Mouse (Mus musculus): ENCODE results near the gene Adcy5. TPM values are rescaled to one million over a fixed set of nuclear protein-coding genes. Genes with fewer than 3 reads are reported as not detected.

Adcy5 gene
- polyA plus RNA-seq, 2 experiments = 0.10 to 0.32 TPM

DNA sequence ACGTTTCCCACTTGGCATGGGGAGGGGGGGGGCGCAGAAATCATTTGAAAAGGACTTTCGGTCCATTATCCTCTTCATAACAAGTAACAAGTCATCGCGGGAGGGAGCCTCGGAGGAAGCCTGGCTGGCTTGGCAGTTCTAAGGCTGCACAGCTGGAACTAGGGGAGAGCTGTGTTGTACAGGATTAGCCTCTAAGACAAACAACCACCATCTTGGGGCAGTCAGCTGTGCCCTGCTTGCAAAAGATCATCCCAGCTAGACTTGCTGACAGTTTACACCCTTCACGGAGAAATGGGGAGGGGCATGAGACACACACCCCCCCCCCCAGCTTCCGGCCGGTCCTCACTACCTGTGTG lies 14.1 kb upstream of the Adcy5 start:
- DNase-seq (ENCODE audit: low read depth in 3 of 3, low spot score in 3 of 3) (no peak), ATAC-seq (ENCODE audit: insufficient read depth) (no peak)
- Histone ChIP-seq H3K4me3 (ENCODE audit: insufficient read depth in 1 of 2, low read depth in 2 of 2, low read length in 2 of 2) (no peak overlapping the region), H3K9me3 (ENCODE audit: control insufficient read depth, low read length) (no peaks in the 10 kb centered on the region), H3K9ac (replicated peaks) (no peak overlapping the region), H3K27me3 (ENCODE audit: control insufficient read depth, insufficient read depth, low read length) (no peaks in the 10 kb centered on the region), H3K4me1 (replicated peaks; ENCODE audit: control insufficient read depth in 2 of 2, insufficient read depth in 2 of 2, low read length in 1 of 2) (no peaks in the 10 kb centered on the region), H3K27ac (no peak overlapping the region), H3K4me2 (ENCODE audit: low read depth) (no peak overlapping the region), H3K36me3 (replicated peaks; ENCODE audit: control insufficient read depth, insufficient read depth, low read depth) (no peaks in the 10 kb centered on the region)
- WGBS (ENCODE audit: insufficient replicate concordance) = 62% methylated on average over 9 of the region's 9 CpGs
- TF ChIP-seq EP300 (IDR thresholded peaks at IDR 0.05; ENCODE audit: low read depth) = no peak
- no peak for TF ChIP-seq CTCF (IDR thresholded peaks at IDR 0.05; ENCODE audit: low read depth)

DNA sequence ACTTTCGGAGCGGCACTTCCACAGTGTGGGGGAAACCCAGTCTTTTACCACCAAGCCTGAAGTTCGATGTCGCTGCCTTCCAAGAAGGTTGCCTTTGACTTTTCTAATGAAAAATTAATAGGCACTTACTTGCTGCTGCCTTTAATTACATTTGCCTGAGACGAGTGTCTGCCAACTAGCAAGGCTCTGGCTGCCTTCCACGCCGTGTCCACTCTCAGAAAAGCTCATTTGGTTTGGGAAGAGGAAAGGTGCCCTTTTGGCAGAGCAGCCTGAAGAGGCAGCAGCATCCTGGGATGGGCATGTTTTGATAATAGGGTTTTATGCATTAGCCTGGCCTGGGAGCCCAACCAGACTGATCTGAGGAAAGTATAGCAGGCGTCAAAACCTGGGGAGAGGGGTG lies 12.8 kb upstream of the Adcy5 start:
- no peak overlapping the region for H3K27ac ChIP-seq
- no peaks in the 10 kb centered on the region for H3K27me3 ChIP-seq (ENCODE audit: control insufficient read depth, insufficient read depth, low read length)
- H3K36me3 ChIP-seq (replicated peaks; ENCODE audit: control insufficient read depth, insufficient read depth, low read depth) = no peaks in the 10 kb centered on the region
- no peak overlapping the region for H3K4me2 ChIP-seq (ENCODE audit: low read depth)
- H3K9ac ChIP-seq (replicated peaks) = no peak overlapping the region
- ATAC-seq (ENCODE audit: insufficient read depth) = no peak
- no peaks in the 10 kb centered on the region for H3K4me1 ChIP-seq (replicated peaks; ENCODE audit: control insufficient read depth in 2 of 2, insufficient read depth in 2 of 2, low read length in 1 of 2)
- TF ChIP-seq EP300 (IDR thresholded peaks at IDR 0.05; ENCODE audit: low read depth) (no peak), CTCF (IDR thresholded peaks at IDR 0.05; ENCODE audit: low read depth) (no peak)
- H3K4me3 ChIP-seq (ENCODE audit: insufficient read depth in 1 of 2, low read depth in 2 of 2, low read length in 2 of 2) = no peak overlapping the region
- H3K9me3 ChIP-seq (ENCODE audit: control insufficient read depth, low read length) = no peaks in the 10 kb centered on the region
- 68% methylated on average over 8 of the region's 8 CpGs for WGBS (ENCODE audit: insufficient replicate concordance)
- DNase-seq (ENCODE audit: low read depth in 3 of 3, low spot score in 3 of 3) = no peak

DNA sequence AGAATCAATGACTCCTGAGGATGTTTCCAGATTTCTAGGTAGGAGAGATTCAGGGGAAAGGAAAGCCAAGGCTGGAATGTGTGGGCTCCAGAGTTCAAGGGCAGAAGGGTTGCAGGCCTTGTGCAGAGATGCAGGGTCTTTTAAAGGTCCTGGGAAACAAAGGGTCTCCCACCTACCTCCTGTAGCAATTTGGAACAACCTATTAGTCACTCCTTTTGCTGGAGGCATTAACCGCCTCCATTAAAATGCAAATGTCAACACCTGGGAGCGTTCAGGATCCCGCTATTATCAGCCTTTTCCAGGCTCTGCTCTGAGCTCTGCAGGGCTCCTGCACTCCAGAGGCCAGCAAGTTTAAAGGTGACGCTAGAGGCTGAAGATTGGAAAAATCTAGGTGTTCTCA lies 8.5 kb upstream of the Adcy5 start:
- H3K4me3 ChIP-seq (ENCODE audit: insufficient read depth in 1 of 2, low read depth in 2 of 2, low read length in 2 of 2) = no peak overlapping the region
- peaks cover 3% of the 10 kb centered on the region for H3K27me3 ChIP-seq (ENCODE audit: control insufficient read depth, insufficient read depth, low read length)
- 20% methylated on average over 4 of the region's 4 CpGs for WGBS (ENCODE audit: insufficient replicate concordance)
- no peak overlapping the region for H3K27ac ChIP-seq
- no peak for ATAC-seq (ENCODE audit: insufficient read depth)
- no peak overlapping the region for H3K9ac ChIP-seq (replicated peaks)
- no peaks in the 10 kb centered on the region for H3K9me3 ChIP-seq (ENCODE audit: control insufficient read depth, low read length)
- no peaks in the 10 kb centered on the region for H3K4me1 ChIP-seq (replicated peaks; ENCODE audit: control insufficient read depth in 2 of 2, insufficient read depth in 2 of 2, low read length in 1 of 2)
- H3K36me3 ChIP-seq (replicated peaks; ENCODE audit: control insufficient read depth, insufficient read depth, low read depth) = no peaks in the 10 kb centered on the region
- TF ChIP-seq CTCF (IDR thresholded peaks at IDR 0.05; ENCODE audit: low read depth) (no peak), EP300 (IDR thresholded peaks at IDR 0.05; ENCODE audit: low read depth) (no peak)
- no peak for DNase-seq (ENCODE audit: low read depth in 3 of 3, low spot score in 3 of 3)
- H3K4me2 ChIP-seq (ENCODE audit: low read depth) = no peak overlapping the region

DNA sequence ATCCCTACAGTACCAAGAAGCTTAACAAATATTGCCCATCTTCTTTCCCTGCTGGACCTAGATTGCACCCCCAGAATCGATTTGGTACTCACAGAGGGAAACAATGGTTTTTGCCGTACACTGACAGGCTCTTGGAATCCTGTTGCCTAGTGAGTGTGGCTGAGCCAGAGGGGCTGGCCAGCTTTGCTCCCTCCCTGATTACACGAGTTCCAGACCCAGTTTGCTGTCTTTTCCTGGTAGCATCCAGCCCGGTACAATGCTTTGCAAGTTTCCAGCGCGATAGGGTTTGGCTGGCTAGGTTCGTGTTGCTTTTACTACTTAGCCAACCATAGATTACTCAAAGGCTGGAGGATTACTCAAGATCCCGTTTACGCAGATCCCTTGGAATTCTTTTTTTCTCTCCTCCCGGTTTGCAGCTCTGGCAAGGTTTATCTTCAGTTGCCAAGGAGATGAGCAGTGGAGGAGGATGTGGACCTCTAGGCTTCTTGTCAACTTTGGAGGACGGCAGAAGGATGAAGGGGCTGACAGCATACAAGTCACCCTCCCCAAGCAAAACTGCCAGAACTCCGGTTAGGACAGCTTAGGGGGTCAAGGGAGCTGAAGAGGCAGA lies 1.4 kb upstream of the Adcy5 start:
- ATAC-seq (ENCODE audit: insufficient read depth) = no peak
- no peak for TF ChIP-seq CTCF (IDR thresholded peaks at IDR 0.05; ENCODE audit: low read depth)
- no peak for TF ChIP-seq EP300 (IDR thresholded peaks at IDR 0.05; ENCODE audit: low read depth)
- 9% methylated on average over 12 of the region's 12 CpGs for WGBS (ENCODE audit: insufficient replicate concordance)
- H3K9ac ChIP-seq (replicated peaks) = no peak overlapping the region
- H3K9me3 ChIP-seq (ENCODE audit: control insufficient read depth, low read length) = no peaks in the 10 kb centered on the region
- no peaks in the 10 kb centered on the region for H3K36me3 ChIP-seq (replicated peaks; ENCODE audit: control insufficient read depth, insufficient read depth, low read depth)
- H3K27ac ChIP-seq = no peak overlapping the region
- no peaks in the 10 kb centered on the region for H3K4me1 ChIP-seq (replicated peaks; ENCODE audit: control insufficient read depth in 2 of 2, insufficient read depth in 2 of 2, low read length in 1 of 2)
- no peak overlapping the region for H3K4me3 ChIP-seq (ENCODE audit: insufficient read depth in 1 of 2, low read depth in 2 of 2, low read length in 2 of 2)
- no peak overlapping the region for H3K4me2 ChIP-seq (ENCODE audit: low read depth)
- peaks cover 65% of the 10 kb centered on the region for H3K27me3 ChIP-seq (ENCODE audit: control insufficient read depth, insufficient read depth, low read length)
- no peak for DNase-seq (ENCODE audit: low read depth in 3 of 3, low spot score in 3 of 3)

DNA sequence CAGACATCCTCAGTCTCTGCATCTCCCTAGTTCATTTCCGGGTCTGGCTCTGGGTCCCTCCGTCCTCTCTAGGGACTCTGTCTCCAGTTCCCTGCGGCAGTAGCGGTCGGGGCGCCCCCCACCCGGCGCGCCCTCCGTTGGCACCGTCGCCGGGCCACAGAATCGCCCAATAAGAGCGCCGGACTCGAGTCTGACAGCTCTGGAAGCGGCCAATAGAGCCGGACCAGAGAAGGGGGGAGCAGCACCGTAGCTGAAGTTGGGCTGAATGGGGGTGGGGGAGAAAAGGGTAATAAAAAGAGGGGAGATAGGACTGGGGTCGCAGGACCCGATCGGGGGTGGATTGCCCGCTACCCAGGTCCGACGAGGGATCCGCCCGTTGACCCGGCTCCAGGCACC lies 434 bp upstream of the Adcy5 start:
- Histone ChIP-seq H3K36me3 (replicated peaks; ENCODE audit: control insufficient read depth, insufficient read depth, low read depth) (no peaks in the 10 kb centered on the region), H3K4me3 (ENCODE audit: insufficient read depth in 1 of 2, low read depth in 2 of 2, low read length in 2 of 2) (peak overlapping the region; percentile 10 to 27; a peak in 3 of 4 replicates), H3K27me3 (ENCODE audit: control insufficient read depth, insufficient read depth, low read length) (peaks cover 69% of the 10 kb centered on the region), H3K4me1 (replicated peaks; ENCODE audit: control insufficient read depth in 2 of 2, insufficient read depth in 2 of 2, low read length in 1 of 2) (no peaks in the 10 kb centered on the region), H3K4me2 (ENCODE audit: low read depth) (peak overlapping the region; percentile 51), H3K9me3 (ENCODE audit: control insufficient read depth, low read length) (no peaks in the 10 kb centered on the region), H3K9ac (replicated peaks) (no peak overlapping the region), H3K27ac (no peak overlapping the region)
- DNase-seq (ENCODE audit: low read depth in 3 of 3, low spot score in 3 of 3) = no peak
- ATAC-seq (ENCODE audit: insufficient read depth) = no peak
- no peak for TF ChIP-seq CTCF (IDR thresholded peaks at IDR 0.05; ENCODE audit: low read depth)
- no peak for TF ChIP-seq EP300 (IDR thresholded peaks at IDR 0.05; ENCODE audit: low read depth)
- WGBS (ENCODE audit: insufficient replicate concordance) = 2% methylated on average over 29 of the region's 29 CpGs
